Mouse (Mus musculus) cerebellum, postnatal 4 days (tissue): Measurements from ENCODE around the gene Olfr1341.

ENCODE experiments used
- DNase-seq, 2 experiments: peaks; one replicate each; pipeline ENCODE4 v3.0.0; 2022; ENCODE audit warnings: low spot score in 2 of 2, mixed read lengths in 1 of 2

The Olfr1341 gene

GRCm38 (mm10) chr4:118703223-118703622 is at the start of gene Olfr1341:
TSS of gene Olfr1341 (plus strand) at chr4:118703523.
- DNase-seq = no peak

- no peak for DNase-seq
Measured at GRCm38 (mm10) chr4:118658652-118659051, 44.7 kb upstream of the Olfr1341 start, which contains the start of gene Olfr62. TSS of gene Olfr62 (plus strand) at chr4:118658952.

GRCm38 (mm10) chr4:118687086-118687485 is 16.2 kb upstream of the Olfr1341 start:
- DNase-seq = no peak

GRCm38 (mm10) chr4:118692412-118692973 is 10.8 kb upstream of the Olfr1341 start, which contains the start of gene Olfr1342:
TSS of gene Olfr1342 (minus strand) at chr4:118692756.
- DNase-seq = no peak

GRCm38 (mm10) chr4:118693812-118694211 is 9.5 kb upstream of the Olfr1341 start:
- DNase-seq = no peak

- DNase-seq = no peak
Measured at GRCm38 (mm10) chr4:118708086-118708485, 4.8 kb downstream of the Olfr1341 start.

- DNase-seq = no peak
Measured at GRCm38 (mm10) chr4:118711656-118712055, 8.3 kb downstream of the Olfr1341 start.

- DNase-seq = no peak
Measured at GRCm38 (mm10) chr4:118719838-118720237, 16.5 kb downstream of the Olfr1341 start, which contains the start of gene Olfr1340. TSS of gene Olfr1340 (plus strand) at chr4:118720138.

- DNase-seq = no peak
Measured at GRCm38 (mm10) chr4:118721742-118722483, 18.6 kb downstream of the Olfr1341 start.

GRCm38 (mm10) chr4:118731875-118732274 is 28.6 kb downstream of the Olfr1341 start, which contains the start of gene Olfr1339:
TSS of gene Olfr1339 (plus strand) at chr4:118732175.
- DNase-seq = no peak

- DNase-seq = no peak
Measured at GRCm38 (mm10) chr4:118739574-118739973, 36.3 kb downstream of the Olfr1341 start.

GRCm38 (mm10) chr4:118740988-118741698 is 37.8 kb downstream of the Olfr1341 start:
- no peak for DNase-seq

- DNase-seq = no peak
Measured at GRCm38 (mm10) chr4:118741881-118742280, 38.6 kb downstream of the Olfr1341 start.

- DNase-seq = no peak
Measured at GRCm38 (mm10) chr4:118758637-118759036, 55.3 kb downstream of the Olfr1341 start, which contains the start of gene Olfr1338. TSS of gene Olfr1338 (minus strand) at chr4:118758737.
